Mouse (Mus musculus) cerebellum, adult 18-20 months (tissue): ENCODE results near the gene Cpt1c.

Experiments
- DNase-seq, 2 experiments: peaks; one replicate each; pipeline ENCODE4 v3.0.0; 2021

Gene Cpt1c

GRCm38 (mm10) chr7:44960512-44960910, 14.1 kb downstream of the Cpt1c start:
- DNase-seq = no peak

- DNase-seq = no peak
Observed at GRCm38 (mm10) chr7:44959874-44960511, 14.7 kb downstream of the Cpt1c start.

- DNase-seq = no peak
Observed at GRCm38 (mm10) chr7:44959281-44959680, 15.4 kb downstream of the Cpt1c start.

- DNase-seq = peak in 1 of 2 experiments; percentile 46
Observed at GRCm38 (mm10) chr7:44958208-44958607, 16.4 kb downstream of the Cpt1c start.

- no peak for DNase-seq
Observed at GRCm38 (mm10) chr7:44957183-44957835, 17.3 kb downstream of the Cpt1c start.

GRCm38 (mm10) chr7:44956266-44956665, 18.4 kb downstream of the Cpt1c start:
- no peak for DNase-seq

GRCm38 (mm10) chr7:44955628-44956027, 19.0 kb downstream of the Cpt1c start:
- peak in 1 of 2 experiments; percentile 44 for DNase-seq

GRCm38 (mm10) chr7:44954091-44954885, 20.4 kb downstream of the Cpt1c start:
- no peak for DNase-seq

- DNase-seq = no peak
Observed at GRCm38 (mm10) chr7:44953561-44953960, 21.1 kb downstream of the Cpt1c start.

GRCm38 (mm10) chr7:44952611-44953306, 21.9 kb downstream of the Cpt1c start:
- peak; percentile 79 to 90 for DNase-seq

- DNase-seq = peak in 1 of 2 experiments; percentile 48
Observed at GRCm38 (mm10) chr7:44951960-44952359, 22.7 kb downstream of the Cpt1c start.

GRCm38 (mm10) chr7:44949922-44950321, 24.7 kb downstream of the Cpt1c start:
- no peak for DNase-seq

GRCm38 (mm10) chr7:44942904-44943303, 31.7 kb downstream of the Cpt1c start, which contains the start of gene Tsks:
TSS of gene Tsks (plus strand) at chr7:44943204.
- no peak for DNase-seq

GRCm38 (mm10) chr7:44938680-44939079, 36.0 kb downstream of the Cpt1c start:
- no peak for DNase-seq

- DNase-seq = peak; percentile 98 to 100
Observed at GRCm38 (mm10) chr7:44929204-44930151, 45.2 kb downstream of the Cpt1c start, which contains the start of gene Ap2a1. TSS of gene Ap2a1 (minus strand) at chr7:44929496.

- no peak for DNase-seq
Observed at GRCm38 (mm10) chr7:44928570-44928969, 46.1 kb downstream of the Cpt1c start.

GRCm38 (mm10) chr7:44925468-44925867, 49.2 kb downstream of the Cpt1c start:
- peak; percentile 42 to 43 for DNase-seq

- no peak for DNase-seq
Observed at GRCm38 (mm10) chr7:44922530-44922929, 52.1 kb downstream of the Cpt1c start.

GRCm38 (mm10) chr7:44919127-44919526, 55.5 kb downstream of the Cpt1c start:
- DNase-seq = no peak

- no peak for DNase-seq
Observed at GRCm38 (mm10) chr7:44918219-44918618, 56.4 kb downstream of the Cpt1c start.

- no peak for DNase-seq
Observed at GRCm38 (mm10) chr7:44916881-44917280, 57.8 kb downstream of the Cpt1c start.

GRCm38 (mm10) chr7:44916191-44916590, 58.5 kb downstream of the Cpt1c start:
- no peak for DNase-seq
